Mouse (Mus musculus): ENCODE data around the gene Diaph3. TPM values are rescaled to one million over a fixed set of nuclear protein-coding genes. Genes with fewer than 3 reads are reported as not detected.
A peak's percentile ranks its signal among the peaks of the same experiment; 100 is the strongest.

The Diaph3 gene
- total RNA-seq, 2 experiments from 2014 or later = 3.6 to 4.2 TPM

DNA sequence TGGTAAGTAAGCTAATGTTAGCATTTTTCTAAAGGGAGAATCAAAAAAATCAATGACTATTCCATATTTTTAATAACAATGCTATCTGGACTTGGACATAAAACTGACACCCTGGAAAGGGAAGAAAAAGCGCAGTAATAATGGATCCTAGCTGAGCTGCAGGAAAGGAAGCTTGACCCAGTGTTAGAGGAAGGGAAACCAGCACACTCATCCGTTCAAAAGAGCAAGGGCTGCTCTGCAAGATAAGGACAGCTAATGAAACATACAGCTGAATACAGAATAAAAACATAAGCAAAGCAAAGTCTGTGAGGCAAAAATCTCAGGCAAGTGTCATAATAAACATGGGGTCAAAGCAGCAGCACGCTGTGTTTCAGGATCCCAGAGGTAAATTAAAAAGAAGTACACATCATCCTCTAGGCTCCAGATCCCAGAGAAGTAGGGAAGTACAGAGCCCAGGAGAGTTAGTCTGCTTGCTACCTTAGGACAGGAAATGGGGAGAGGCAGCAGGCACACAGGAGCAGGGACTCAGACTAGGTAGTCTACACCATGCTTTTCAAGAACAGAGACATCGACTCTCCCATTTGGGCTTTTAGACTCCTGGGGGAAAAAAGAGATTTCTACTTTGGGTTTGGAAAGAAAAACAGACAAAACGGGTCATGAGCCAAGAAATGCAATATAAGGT lies 255.5 kb downstream of the Diaph3 start:
- no peak for DNase-seq (ENCODE audit: extremely low spot score in 1 of 2, low spot score in 2 of 2)
- intact Hi-C loops (cut with DNase I) = no loop called here

DNA sequence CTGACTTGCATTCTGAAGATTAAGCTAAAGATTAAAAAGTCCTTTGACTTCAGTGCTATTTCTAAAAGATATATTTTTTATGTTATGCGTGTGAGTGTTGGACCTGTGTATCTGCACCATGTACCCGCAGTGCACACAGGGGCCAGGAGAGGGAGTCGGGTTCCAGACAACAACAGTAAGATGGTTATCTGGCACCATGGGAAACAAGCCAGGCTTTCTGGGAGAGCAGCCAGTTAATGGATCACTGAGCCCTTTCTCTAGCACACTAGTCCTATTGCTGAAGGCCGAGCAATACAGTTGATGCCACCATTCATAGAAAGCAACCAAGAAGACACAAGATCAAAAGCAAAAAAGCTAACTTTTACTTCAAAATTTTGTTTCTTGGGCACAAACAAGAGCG lies 271.5 kb downstream of the Diaph3 start:
- intact Hi-C loops (cut with DNase I) = no loop called here
- DNase-seq (ENCODE audit: extremely low spot score in 1 of 2, low spot score in 2 of 2) = peak; percentile 41 to 51

DNA sequence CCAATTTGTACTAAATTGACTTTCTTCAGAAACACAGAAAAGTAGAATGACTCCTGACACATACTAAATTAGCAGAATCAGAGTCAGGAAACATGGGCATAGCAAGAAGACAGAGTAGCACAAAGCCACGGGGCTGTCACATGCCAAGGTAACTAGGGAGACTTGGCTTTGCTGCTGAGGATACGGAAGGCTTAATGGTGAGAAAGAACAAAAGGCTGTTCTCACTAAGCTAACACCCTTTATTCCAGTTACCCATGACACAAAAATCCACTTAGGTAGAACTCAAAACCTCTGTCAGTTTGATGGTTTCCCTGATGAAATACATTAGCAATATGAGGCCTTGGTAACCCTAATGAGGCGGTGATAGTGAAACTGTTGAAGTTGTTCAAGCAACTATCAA lies 273.9 kb downstream of the Diaph3 start:
- no peak for DNase-seq (ENCODE audit: extremely low spot score in 1 of 2, low spot score in 2 of 2)
- intact Hi-C loops (cut with DNase I) = no loop called here

DNA sequence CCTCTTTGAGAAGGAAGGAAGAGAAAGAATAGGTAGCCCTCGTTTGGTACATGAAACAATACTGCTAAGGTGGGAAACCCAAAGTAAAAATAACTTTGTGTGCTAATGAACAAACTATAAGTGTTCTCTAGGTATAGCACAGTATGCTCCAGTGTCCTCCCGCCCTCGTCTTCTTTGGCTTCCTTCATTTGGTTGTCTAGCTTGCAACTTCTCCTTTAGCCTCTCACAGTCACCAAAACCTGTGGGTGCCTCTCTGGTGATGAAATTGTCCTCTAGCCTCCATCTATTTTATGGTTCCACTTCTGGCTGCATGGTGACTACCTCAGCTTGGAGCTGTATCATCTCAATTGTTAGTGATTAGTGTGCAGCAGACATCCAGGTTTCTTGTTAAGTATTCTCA lies 277.0 kb downstream of the Diaph3 start:
- intact Hi-C loops (cut with DNase I) = no loop called here
- no peak for DNase-seq (ENCODE audit: extremely low spot score in 1 of 2, low spot score in 2 of 2)

DNA sequence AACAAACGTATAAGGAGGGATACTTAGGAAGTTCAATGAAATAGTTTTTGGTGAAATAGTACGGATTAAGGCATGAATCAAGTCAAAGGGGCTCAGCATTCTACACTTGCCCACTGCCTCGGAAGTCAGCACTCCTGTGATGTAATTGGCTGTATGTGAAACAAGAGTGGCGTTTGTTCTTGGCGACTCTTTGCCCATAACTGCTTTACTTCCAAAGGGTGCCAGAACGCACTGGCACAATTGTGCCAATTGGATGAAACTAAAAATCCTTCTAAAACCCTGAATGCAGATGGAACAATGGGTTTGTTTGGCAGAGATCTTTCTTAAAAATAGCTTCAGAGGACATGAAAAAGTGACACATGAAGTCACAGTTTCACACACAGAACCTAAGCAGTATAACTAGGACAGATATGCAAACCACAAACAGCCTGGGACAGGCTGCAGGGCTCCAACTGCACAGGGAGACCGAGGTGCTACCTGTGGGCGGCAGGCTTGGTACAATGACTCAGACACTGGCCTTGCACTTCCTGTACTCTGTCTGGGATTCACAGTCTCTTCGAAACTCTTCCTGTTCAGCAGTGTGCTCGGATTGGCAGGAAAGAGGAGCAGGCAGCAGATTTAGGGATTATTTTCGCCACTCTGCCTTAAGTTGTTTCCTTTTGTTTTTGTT lies 279.6 kb downstream of the Diaph3 start:
- DNase-seq (ENCODE audit: extremely low spot score in 1 of 2, low spot score in 2 of 2) = no peak
- intact Hi-C loops (cut with DNase I) = no loop called here

DNA sequence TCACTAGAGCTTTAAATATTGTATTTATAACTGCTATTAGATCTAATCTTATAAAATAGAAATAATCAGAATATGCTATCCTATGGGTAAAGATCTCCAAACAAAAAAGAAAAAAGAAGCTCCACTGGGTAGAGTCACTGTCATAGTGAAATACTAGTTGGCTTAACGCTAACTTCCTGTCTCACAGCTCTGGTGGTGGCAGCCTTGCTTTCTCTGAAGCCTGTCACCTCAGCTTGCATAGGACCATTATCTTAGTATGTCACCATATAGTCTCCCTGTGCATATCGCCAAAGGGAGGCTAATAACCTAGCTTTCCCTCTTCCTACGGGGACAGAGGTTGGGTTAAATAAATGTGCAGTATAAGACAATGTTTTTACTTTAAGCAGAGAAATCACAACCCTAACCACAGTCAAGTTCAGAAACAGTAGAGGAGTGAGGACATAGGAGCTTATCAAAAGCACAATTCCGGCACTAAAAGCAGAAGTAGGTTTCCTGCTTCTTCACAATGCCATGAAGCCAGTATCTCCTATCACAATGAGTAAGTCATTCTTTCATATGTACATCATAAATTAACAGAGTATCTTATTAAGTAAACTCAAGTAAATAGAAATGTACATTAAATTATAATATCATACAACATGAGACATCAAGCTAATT lies 293.8 kb downstream of the Diaph3 start:
- DNase-seq (ENCODE audit: extremely low spot score in 1 of 2, low spot score in 2 of 2) = no peak
- intact Hi-C loops (cut with DNase I) = no loop called here

DNA sequence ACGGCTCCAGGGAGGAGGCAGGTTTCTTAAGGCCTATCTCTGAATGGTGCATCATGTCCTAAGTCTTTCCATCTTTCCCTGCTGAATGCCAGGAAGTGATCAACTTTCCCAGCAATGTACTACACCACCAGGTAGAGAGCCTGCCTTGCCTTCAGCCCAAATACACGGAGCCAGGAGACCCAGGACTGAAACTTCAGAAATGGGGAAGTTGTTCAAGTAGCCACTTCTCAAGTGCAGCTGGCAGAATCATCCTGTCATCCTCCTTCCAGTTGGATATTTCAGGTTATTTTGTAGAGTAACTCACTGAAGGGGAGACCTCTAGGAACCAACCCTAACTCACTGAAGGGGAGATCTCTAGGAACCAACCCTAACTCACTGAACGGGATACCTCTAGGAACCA lies 297.0 kb downstream of the Diaph3 start:
- no peak for DNase-seq (ENCODE audit: extremely low spot score in 1 of 2, low spot score in 2 of 2)
- intact Hi-C loops (cut with DNase I) = no loop called here

DNA sequence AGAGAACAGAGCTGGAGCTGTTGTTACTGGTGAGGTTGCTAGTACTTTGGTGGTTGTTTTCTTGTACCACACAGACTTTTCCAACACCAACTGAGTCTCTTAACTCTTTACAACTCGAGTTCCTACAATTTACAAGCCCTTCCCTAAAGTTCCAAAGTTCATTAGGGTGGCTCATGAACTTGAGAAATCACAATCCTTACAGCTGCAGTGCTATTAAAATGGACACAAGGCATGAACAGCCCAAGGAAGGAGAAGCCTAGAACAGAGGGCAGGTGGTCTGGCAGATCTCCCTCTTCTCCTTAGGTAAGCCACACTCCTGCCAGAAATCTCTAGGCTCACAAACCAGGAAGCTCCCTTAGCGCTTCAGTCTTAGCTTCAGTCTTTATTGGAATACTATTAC lies 303.4 kb downstream of the Diaph3 start:
- intact Hi-C loops (cut with DNase I) = no loop called here
- DNase-seq (ENCODE audit: extremely low spot score in 1 of 2, low spot score in 2 of 2) = no peak

DNA sequence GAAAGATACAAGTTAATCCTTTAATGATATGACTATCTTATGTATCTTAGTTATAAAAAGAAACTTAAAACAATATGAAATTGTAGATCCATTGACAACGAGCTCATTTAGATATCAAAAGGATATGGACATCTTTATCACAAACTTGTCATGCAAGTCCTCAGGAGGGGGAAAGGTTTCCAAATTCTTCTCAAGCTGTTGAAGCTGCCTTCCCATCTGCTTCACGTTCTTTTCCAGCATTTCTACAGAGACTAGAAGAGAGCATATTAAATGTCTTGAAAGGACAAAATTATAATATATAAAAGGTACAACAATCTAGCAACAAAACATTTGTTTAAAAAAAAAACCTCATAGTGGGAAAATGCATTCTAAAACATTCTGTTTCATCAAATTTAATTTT lies 306.2 kb downstream of the Diaph3 start:
- intact Hi-C loops (cut with DNase I) = no loop called here
- no peak for DNase-seq (ENCODE audit: extremely low spot score in 1 of 2, low spot score in 2 of 2)

DNA sequence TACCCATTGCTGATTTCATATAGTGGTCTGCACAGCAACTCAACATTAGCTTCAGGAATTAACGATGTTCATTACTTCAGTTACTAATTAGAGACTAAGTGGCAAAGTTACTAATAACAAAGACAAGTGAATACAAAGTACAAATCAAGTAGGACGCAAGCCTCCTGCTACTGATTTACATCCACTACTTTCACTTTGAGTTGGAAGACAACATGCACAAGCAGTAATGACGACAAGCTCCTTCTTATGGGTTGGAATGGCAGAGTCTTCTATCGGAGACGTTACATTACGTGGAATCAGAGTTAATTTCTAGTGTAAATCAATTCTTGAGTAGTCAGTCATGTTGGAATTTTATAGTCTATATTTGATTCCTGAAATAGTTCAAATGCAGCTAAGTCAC lies 306.8 kb downstream of the Diaph3 start:
- intact Hi-C loops (cut with DNase I) = no loop called here
- DNase-seq (ENCODE audit: extremely low spot score in 1 of 2, low spot score in 2 of 2) = no peak

DNA sequence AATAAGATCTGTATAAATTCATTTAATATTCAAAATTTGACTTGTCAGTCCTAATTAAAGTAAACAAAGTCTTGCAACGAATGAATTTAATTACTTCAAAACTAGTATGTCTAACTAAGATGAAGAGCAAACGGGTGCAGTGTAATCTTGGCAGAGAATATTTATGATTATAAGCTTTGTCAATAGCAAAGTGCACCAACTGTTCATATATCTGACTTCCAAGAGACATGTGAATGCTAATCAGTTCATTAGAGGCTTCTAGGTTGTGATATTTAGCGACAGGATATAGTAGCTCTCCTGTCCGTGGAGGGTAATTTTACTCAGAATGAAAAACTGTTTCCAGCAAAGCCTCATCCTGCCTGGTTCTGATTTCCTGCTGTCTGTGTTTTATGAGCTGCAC lies 308.0 kb downstream of the Diaph3 start:
- intact Hi-C loops (cut with DNase I) = no loop called here
- DNase-seq (ENCODE audit: extremely low spot score in 1 of 2, low spot score in 2 of 2) = no peak

DNA sequence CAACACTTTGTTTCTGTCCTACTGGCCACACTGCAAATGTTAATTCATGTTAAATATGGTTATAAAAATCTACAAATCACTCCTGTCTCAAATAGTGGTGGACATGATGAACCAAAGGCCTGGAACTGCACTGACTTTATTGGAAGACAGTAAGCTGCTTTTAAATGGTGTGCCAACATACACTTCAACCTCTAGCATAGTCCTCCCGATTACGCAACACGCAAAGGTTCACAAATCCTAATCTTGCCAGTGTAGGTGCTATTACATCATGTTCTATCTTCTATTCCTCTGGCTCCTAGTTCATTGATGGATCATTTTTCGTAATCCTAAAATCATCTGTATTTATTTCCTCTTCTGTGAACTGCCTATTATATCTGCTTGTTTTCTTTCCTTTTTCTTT lies 324.8 kb downstream of the Diaph3 start:
- intact Hi-C loops (cut with DNase I) = no loop called here

DNA sequence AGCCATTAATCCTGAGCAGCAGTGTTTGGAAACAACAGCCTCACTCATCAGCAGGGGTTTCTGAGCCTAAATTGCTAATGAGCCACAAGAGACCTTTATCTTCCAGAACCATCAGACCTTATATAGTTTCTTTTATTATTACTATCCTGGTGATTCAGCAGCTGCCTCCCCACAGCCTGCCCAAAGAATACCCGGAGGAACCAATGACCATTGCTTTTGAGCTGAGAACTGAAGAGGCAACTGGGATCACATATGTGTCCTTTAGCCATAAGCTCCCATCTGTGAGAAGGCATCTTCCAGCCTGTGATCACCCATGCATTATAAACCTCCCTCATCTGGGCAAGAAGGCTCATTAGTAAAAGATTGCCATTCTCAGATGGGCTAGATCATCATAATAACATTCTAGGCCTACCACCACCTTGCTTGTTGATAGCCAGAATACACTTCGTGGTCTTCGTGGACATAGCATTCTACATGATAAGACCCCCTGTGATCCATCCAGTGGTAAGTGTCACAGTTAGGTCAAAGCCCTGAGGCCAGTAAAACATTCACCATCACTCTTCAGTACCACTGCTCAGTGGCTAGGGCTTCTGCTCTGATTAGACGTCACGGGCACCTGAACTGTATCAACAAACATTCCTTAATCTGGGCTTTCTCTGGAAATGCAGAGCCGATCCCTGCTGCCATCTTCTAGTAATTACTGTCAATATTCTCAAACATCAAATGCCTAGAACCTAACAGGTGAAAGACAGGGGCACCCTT lies 352.0 kb downstream of the Diaph3 start:
- no peak for DNase-seq (ENCODE audit: extremely low spot score in 1 of 2, low spot score in 2 of 2)
- intact Hi-C loops (cut with DNase I) = no loop called here

More for the DNA sequence above, 324.8 kb downstream of the Diaph3 start:
- DNase-seq (ENCODE audit: extremely low spot score in 1 of 2, low spot score in 2 of 2) = no peak

DNA sequence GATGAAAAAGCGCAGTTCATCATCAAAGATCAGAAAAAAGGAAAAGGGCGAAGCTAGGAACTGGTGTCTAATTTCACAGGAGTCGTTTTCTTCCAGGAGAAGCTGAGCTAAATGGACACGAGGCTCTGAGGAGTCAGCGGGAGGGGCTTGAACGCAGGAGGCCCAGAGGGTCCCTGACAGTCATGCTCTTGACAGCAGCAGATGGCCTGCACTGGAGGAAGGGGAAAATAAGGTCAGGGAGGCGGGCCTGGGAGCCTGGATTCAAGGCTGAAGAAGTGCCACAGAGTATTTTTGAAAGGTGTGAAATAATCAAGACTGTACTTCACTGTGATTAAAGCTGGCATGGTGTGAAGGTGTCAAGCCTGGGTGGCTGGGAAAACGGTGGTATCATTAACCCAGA lies 354.2 kb downstream of the Diaph3 start:
- DNase-seq (ENCODE audit: extremely low spot score in 1 of 2, low spot score in 2 of 2) = no peak
- intact Hi-C loops (cut with DNase I) = no loop called here

DNA sequence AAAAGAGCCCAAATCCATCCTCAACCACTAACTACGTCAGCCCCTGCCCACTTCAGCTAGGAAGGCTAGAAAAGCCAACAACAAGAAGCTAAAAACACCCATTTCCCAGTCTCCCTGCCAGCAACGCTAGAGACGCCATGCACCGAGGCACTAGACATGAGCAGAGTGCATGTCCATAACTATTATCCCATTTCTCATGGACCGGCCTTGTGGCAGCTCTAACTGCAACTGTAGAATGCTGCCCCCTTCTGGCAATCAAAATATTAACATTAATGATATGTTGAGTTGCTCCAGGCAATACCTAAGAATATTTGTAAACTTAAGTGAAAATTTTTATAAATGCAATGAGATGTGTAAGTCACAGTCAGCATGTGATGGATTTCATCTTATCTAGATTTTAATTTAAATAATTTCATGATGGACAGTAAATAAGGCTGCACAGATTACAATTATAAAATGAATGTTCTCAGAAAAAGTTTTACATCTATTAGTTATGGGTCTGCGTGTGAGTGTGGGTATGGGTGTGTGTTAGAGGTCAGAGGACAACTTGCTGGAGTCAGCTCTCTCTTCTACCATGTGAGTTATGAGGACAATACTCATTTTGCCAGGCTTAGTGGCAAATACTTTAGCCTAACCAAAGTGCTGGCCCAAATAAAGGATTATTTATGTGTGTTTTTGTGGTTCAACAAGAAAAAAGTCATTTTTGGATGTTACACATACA lies 359.3 kb downstream of the Diaph3 start:
- intact Hi-C loops (cut with DNase I) = loop anchor here (5.0 kb wide), 1 partner anchor 99 kb away; no protein-coding TSS in a partner anchor
- DNase-seq (ENCODE audit: extremely low spot score in 1 of 2, low spot score in 2 of 2) = peak in 1 of 2 experiments; percentile 55

DNA sequence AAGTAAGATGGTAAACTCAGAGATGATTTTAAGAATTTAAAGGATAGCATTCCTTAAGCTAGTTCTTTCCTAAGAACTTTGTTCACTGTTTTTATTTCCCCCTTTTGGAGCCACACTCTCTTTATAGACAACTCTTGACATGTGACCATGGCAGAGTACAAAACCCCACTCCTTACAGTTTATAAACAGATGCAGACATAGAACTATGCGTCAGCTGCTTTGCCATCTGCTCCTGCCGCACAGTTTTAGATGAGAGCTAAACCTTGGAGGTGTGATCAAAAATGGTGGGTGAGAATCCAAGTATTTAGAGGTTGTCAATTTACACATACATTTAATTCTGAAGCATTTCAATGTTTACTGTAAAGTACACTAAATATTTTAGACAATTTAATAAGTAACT lies 367.7 kb downstream of the Diaph3 start:
- DNase-seq (ENCODE audit: extremely low spot score in 1 of 2, low spot score in 2 of 2) = no peak
- intact Hi-C loops (cut with DNase I) = no loop called here

DNA sequence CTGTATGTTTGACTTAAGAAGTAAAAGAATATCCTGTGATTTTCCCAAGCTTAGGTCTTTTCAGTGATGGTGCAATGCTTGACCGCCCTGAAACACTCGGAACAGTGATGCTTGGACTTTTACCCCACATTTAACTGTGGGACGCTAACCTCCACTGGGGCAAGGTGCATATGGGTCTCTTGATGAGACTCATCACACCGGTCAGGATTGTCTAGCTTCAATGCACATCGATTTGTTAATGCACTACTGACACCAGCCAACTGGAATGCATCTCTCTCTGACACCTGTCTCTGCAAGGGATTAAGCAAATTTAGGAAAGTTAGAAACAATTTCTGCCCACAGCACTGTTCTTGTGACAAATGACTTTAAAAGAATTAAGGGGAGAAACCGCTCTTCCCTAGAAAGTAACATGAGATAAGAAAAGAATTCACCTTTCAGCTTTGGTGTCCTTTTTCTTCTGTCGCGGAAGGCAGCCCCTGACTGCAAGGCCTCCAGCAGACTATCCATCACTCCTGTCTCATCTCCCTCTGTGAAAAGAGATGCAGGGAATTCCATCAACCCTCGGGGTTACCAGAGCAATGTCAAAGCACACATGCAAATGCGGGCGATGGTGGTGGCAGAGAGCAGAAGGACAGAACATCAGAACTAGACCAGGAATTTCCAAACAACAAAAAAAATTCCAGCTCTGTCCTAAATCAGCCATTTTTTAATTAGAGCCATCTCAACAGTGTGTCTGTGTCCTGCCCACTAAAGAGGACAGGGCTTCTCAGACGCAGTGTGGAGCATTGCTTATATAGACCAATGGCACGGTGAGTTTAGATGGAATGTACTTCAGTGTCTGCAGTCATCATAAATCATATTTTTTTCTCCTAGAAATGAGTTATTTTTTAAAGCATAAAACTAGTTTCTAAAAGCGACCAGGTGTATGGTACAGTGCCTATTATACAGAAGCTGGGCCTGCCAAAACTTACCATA lies 368.6 kb downstream of the Diaph3 start:
- intact Hi-C loops (cut with DNase I) = no loop called here
- no peak for DNase-seq (ENCODE audit: extremely low spot score in 1 of 2, low spot score in 2 of 2)

DNA sequence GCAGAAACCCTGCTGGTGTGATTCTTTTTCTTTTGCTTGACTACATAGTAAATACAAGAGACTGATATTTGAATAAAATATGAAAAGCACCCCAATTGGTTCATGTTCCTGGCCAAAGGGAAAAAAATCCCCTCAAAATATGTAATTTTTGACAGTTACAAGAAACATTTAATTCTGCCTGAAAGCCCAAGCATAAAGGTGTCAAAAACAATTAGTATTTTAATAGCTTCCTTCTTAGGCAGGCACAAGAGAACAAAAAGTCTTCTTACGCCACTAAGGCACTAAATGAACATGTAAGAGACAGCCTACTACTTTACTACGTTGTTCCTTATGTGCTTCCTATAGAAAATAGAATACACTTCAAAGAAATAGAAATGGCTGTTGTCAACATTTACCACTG lies 376.7 kb downstream of the Diaph3 start:
- intact Hi-C loops (cut with DNase I) = no loop called here

More for the DNA sequence above, 376.7 kb downstream of the Diaph3 start:
- DNase-seq (ENCODE audit: extremely low spot score in 1 of 2, low spot score in 2 of 2) = no peak

Data from left cerebral cortex, postnatal 10 days (tissue).